Mouse (Mus musculus) megakaryocyte-erythroid progenitor cell, adult 5-6 weeks (primary cell): ENCODE results near the gene Pak2. TPM values are rescaled to one million over a fixed set of nuclear protein-coding genes. Genes with fewer than 3 reads are reported as not detected.

Source experiments
- ATAC-seq: replicated peaks from 2 replicates; pipeline ENCODE4 v1.8.0; 2016; ENCODE audit warnings: mild to moderate bottlenecking, inconsistent platforms; ENCODE audit not compliant: severe bottlenecking, poor library complexity, low FRiP score, low TSS enrichment
- total RNA-seq, 2 experiments: library from RNA; stranded (forward) in 1 of 2; stranded (reverse) in 1 of 2; fragments of 200-1000, 215-1000 nt in 1 of 2; fragments of >200 nt in 1 of 2; fragmentation: Nextera tagmentation in 1 of 2; gene quantifications; 2 replicates each; pipeline ENCODE4 v1.2.3; 2014 to 2017

Pak2 gene
- total RNA-seq (2014; fragmentation: Nextera tagmentation) (29.9 and 48.9 TPM in 2 replicates), total RNA-seq (2017) (39.2 and 44.8 TPM in 2 replicates)

- ATAC-seq: peak; percentile 90
These were observed at the start of gene Pak2 for GRCm38 (mm10) chr16:32078991-32079511. Gene Pak2, minus strand, starts transcription at chr16:32079342.

- ATAC-seq: no peak
These were observed 47.9 kb upstream of the Pak2 start for GRCm38 (mm10) chr16:32127046-32127445.

- ATAC-seq: no peak
These were observed 46.2 kb upstream of the Pak2 start for GRCm38 (mm10) chr16:32125364-32125763.

DNA sequence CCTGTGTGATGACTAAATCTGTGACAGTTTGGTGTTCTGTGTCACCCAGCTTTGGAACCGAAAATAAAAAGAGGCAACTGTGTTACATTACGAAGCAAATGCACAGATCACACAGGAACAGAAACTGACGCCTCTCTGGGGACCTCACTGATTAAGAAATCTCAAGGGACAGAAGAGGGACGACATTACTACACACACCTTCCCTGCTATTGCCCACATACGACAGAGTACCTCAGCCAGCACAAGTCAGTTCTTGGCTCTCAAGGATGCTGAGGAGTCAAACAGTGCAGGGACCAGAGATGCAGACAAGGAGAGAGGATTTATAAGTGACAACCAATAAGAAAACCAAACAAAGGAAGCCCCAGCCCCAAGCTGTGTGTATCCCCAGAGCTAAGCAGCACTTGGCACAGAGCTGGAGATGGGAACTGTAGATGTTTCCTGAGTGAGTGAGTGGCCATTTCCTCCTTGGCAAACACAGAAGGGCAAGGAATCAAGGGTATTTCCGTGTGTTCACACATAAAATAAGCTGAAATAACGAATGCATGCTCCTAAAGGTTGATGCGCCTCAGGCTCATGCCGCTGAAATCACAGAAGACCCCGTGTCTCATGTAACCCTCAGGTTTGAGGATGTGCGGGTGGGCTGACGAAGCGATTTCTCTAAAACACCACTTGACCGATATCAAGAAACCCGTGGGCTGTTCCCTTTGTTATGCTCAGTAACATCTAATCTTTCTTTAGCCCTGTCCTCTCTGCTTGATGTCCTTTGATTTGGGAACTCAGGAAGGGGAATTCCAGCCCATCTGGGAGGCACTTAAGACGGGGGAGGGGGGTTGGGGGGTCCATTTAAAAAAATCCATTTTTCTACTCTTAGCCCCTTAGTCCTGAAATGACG is 45.5 kb upstream of the Pak2 start:
- ATAC-seq: no peak

DNA sequence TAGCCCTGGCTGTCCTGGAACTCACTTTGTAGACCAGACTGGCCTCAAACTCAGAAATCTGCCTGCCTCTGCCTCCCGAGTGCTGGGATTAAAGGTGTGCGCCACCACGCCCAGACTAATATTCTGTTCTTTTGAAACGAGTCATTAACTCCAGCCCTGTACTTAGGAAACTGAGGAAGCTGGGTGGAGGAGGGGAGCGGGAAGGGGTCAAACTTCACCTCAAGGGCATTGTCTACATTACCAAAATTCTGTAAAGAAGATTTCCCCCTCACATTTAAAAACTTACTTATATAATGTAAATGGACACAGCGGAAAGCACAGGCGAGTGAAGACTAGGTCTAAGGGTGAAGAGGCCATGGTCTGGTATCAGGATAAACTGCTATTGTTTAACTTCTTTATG is 44.9 kb upstream of the Pak2 start:
- ATAC-seq: no peak

DNA sequence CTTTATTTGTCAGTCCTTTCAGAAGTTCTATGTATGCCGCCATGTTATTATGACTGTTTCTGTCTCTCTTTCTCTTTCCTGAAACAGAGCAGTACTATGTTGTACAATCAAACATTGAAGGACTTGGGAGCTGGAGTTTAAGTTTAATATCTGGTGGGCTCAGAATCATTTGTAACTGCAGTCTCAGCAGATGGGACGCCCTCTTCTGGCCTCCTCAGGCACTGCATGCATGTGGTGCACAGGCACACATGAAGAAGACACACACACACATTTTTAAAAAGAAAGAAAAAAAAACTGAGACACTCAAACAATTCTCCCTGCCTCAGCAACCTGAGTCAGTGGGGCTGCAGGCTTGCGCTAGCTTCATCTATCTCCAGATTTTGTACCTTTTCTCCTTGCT is 41.3 kb upstream of the Pak2 start:
- ATAC-seq: no peak

- ATAC-seq: peak; percentile 46
These were observed 37.0 kb upstream of the Pak2 start for GRCm38 (mm10) chr16:32116186-32116585.

DNA sequence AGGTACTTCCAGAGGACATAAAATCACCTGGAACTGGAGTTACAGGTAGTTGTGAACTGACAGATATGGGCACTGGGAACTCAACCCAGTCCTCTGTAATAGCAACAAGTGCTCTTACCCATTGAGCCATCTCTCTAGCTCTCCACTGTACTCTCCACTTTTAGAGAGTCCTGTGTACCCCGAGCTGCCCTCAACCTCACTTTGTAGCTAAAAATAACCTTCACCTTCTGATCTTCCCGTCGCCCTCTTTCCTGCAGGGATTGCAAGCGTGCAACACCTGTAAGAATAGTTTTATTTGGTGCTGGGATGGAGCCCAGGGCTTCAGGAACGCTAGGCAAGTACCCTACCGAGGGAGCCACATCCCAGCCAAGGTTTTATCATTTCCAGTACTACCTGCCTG is 36.6 kb upstream of the Pak2 start:
- ATAC-seq: 0 out of 2 replicates have a peak, but pooled peaks have one; percentile 4

GRCm38 (mm10) chr16:32114968-32115695 is 36.0 kb upstream of the Pak2 start:
- no peak for ATAC-seq

GRCm38 (mm10) chr16:32114406-32114805 is 35.3 kb upstream of the Pak2 start:
- no peak for ATAC-seq

DNA sequence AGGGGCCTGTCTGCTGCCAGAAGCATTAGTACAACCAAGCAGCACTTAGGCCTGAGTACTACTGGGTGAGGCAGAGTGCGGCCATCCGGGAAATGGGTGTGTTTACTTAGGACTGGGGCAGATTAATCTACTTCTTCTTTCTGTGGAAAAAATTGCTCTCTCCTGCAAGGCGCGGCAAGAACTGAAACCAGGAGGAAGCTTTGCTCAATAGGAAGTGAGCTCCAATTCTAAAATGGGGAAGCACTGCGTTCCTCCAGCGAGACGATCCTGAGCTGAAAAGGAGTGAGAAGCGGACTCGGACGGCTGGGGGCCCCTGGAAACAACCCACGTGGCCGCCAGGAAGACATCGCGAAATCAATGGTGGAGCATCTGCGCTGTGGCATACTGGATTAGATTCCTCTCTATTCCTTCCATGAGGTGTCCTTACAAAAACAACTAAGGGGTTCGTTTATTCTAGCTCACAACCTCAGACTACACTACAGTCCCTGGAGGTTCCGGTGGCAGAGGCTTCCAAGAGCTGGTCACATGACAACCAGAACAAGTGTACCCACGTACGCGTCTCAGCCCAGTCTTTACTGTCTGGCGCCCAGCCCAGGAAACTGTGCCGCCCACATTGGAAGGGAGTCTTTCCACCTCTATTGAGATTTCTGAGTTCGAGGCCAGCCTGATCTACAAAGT is 34.5 kb upstream of the Pak2 start:
- peak; percentile 73 for ATAC-seq

- ATAC-seq: no peak
These were observed 32.0 kb upstream of the Pak2 start for GRCm38 (mm10) chr16:32110951-32111699.

DNA sequence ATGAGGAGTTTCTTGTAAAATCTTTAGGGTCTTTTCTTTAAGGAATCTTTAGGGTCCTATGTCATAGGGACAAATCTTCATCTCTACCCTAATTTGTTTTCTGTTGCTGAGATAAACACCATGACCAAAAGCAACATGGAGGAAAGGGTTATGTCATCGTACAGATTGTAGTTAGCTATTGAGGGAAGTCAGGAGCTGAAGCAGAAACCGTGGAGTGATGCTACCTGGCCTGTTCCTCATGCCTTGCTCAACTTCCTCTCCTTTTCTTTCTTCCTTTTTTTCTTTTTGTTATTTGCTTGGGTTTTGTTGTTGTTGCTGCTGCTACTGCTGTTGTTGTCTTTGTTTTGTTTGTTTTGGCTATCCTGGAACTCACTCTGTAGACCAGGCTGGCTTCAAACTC is 29.4 kb upstream of the Pak2 start:
- no peak for ATAC-seq

DNA sequence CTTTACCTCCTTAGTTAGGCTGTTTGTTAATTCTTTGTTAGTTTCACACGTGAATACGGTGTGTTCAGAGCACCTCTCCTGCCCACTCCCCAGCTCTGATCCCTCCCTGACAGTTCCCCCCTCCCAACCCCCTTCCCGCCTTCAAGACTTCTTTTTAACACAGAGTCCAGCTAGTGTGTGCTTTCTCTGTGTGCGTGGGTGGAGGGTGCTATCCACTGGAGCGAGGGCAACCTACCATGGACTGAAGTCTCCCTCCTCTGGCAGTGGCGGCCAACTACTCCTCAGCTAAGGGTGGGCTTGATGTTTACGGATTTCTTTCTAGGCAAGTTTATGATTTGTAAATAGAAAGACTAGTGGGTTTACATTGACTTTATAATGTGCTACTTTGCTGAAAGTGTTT is 29.0 kb upstream of the Pak2 start:
- ATAC-seq: 0 out of 2 replicates have a peak, but pooled peaks have one; percentile 48

- ATAC-seq: peak; percentile 44; the same call in 1 of the 2 replicates
These were observed 28.4 kb upstream of the Pak2 start for GRCm38 (mm10) chr16:32107342-32108045.

- no peak for ATAC-seq
These were observed 26.6 kb upstream of the Pak2 start for GRCm38 (mm10) chr16:32105698-32106097.

DNA sequence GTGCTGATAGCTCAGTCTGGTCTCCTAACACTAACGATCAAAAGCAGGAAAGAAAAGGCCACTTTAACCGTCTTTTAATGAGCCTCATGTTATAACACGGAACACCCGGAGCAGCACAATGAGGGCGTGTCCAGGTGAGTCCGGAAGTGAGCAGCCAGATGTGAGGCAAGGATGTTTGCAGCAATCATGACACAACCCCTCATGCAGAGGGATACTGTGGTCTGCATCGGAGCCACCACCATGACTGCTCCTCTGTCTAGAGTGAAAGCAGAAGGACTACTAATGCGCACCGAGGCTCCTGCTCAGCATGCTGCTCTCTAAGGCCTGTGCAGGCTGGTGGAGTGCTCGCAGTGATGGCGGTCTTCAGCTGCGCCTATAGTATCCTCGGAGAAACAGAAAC is 23.2 kb upstream of the Pak2 start:
- ATAC-seq: no peak

DNA sequence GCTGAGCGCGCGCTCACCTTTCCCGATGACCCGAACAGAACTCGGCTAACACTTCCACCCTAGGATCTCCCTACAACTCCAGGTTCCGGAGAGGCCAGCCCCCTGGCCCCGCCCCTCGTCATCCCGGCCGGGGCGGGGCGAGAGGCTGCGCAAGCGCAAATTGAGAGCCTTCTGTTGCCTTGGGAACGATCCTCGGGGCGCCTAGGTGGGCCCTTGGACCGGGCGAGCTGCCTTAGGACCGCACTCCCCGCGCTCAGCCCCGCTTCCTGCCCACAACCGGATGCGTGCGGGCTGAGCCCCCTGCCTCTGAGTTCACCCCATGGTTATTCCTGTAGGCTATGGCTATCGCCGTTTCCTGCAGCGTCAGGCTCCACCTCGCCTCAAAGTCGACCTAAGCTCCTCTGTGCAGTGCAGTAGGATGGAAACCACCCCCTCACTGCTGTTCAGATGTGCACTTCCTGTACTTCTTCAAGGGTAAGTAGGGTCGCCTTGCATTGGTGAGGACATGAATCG is 20.6 kb upstream of the Pak2 start, which contains the start of the genes Pigx and Cep19:
Gene Pigx (minus strand): TSS at position 103 of the 513 bp plus-strand sequence.
Gene Cep19 (plus strand): TSS at position 163 of the 513 bp plus-strand sequence.
- ATAC-seq: peak; percentile 95
